Mouse (Mus musculus): ENCODE data around the gene Ccnl2. TPM values are rescaled to one million over a fixed set of nuclear protein-coding genes. Genes with fewer than 3 reads are reported as not detected.
A peak's percentile ranks its signal among the peaks of the same experiment; 100 is the strongest.

Ccnl2 gene
- polyA plus RNA-seq, 1 experiment: 18.8 TPM

DNA sequence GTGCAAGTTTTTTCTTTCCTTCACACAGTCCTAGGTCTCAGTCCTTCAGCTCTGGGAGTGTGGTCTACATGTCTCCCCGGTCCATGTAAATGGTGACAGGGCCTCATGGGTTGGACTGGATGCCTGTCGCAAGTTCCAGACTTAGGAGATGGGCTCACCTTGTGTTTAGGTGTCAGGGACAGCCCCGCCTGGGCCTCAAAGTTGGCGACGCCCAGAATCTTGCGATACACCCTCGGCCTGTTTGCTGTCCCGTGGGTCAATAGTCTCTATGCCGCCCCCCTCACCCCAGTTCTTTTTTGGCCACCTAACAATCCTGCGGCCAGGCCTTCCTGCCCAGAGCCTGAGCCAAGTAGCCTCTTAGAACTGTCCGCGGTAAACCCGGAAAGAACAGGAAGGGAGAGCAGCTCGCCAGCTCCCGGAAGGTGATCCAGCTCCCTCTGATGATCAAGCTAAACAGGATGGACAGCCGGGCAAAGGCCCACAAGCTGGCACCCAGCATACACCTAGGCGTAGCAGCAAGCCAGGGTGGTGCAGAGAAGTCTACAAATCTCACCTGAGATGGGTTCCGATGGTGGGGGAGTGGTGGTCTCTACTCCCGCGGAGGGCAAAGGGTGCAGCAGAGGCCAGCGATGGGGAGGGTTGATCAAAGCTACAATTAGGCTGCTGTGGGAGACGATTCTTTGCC is 56.5 kb downstream of the Ccnl2 start:
- Histone ChIP-seq H3K79me3 (ENCODE audit: low read depth) (peaks cover 26% of the 10 kb centered on the region), H3K4me3 (ENCODE audit: insufficient read depth, poor library complexity, severe bottlenecking) (peak overlapping the region; percentile 69), H3ac (ENCODE audit: control insufficient read depth, insufficient read length, low read depth) (peak overlapping the region; percentile 92), H3K27me3 (ENCODE audit: control insufficient read depth, insufficient read depth, insufficient read length) (no peaks in the 10 kb centered on the region), H3K79me2 (ENCODE audit: control insufficient read depth, insufficient read depth) (peaks cover 64% of the 10 kb centered on the region), H3K36me3 (ENCODE audit: control insufficient read depth, insufficient read depth) (peaks cover 28% of the 10 kb centered on the region)
- TF ChIP-seq MAX (IDR thresholded peaks at IDR 0.05): no peak
- no peak for TF ChIP-seq CTCF (IDR thresholded peaks at IDR 0.05; ENCODE audit: control insufficient read depth, insufficient read depth, insufficient read length)
- TF ChIP-seq USF1 (IDR thresholded peaks at IDR 0.05; ENCODE audit: low read depth): no peak
- no peak for TF ChIP-seq MYOG (IDR thresholded peaks at IDR 0.05; ENCODE audit: control insufficient read depth, extremely low read depth, insufficient read length)
- TF ChIP-seq MYOD1 (IDR thresholded peaks at IDR 0.05; ENCODE audit: control insufficient read depth, insufficient read length, low read depth): no peak
- no peak for TF ChIP-seq CEBPB (IDR thresholded peaks at IDR 0.05; ENCODE audit: low read depth)
- no peak for TF ChIP-seq FOSL1 (IDR thresholded peaks at IDR 0.05; ENCODE audit: insufficient read depth, low read length, poor library complexity, severe bottlenecking)

DNA sequence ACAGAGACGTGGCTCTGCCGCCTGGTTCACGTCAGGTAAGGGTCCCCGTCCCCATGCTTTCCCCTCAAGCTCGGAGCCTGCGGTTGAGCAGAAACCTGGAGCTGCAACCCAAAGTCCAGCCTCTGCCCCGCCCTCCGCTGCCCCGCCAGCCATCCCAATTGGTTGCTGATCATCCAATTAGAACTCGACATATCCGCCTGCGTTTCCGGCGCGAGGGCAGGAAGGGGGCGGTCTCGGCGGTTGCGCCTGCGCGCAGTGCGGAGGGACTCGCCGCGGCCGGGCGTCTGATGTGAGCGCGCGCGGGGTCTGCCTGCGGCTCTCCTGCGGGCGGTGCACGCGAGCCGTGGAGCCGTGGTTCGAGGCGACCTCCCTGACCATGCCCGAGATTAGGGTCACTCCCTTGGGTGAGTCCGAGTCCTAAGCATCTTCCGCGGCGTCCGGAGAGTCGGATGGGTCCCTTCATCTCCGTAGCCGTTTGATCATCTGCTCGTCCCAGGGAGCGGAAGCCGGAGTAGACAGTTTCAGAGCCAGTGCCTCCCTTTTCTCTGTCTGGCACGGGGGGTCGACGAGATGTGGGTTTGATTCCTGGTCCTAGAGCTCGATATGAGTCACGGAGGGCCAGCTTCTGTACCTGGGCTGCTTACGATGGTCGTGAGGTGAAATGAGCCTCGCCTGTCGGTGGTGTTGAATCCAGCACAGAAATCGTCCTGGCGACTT is 57.2 kb downstream of the Ccnl2 start, which contains the start of the genes Cptp and Ints11:
Cptp (minus strand) TSS at position 124 of the 717 bp plus-strand sequence.
Ints11 (plus strand) TSS at position 230 of the 717 bp plus-strand sequence.
- TF ChIP-seq CTCF (IDR thresholded peaks at IDR 0.05; ENCODE audit: control insufficient read depth, insufficient read depth, insufficient read length) (no peak), MYOG (IDR thresholded peaks at IDR 0.05; ENCODE audit: control insufficient read depth, extremely low read depth, insufficient read length) (no peak)

DNA sequence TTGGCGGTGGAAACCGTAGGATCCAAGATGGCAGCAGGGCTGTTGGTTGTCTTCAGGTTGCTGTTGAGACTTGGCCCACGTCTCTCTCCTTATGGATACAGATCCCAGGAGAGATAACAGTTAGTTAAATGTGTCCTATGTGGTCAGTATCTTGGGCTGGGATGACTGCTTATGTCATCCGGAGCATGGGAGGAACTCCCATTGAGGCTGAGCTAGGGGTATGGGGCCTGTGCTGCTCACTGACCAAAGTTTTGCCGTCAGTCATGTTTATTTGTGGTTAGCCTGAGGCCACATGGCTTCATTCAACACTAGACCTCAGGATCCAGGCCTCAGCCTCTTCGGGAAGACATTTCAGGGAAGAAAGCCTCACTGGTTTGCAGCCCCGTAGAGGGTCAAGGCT is 59.1 kb downstream of the Ccnl2 start:
- no peak overlapping the region for H3K4me3 ChIP-seq (ENCODE audit: insufficient read depth, poor library complexity, severe bottlenecking)
- no peaks in the 10 kb centered on the region for H3K27me3 ChIP-seq (ENCODE audit: control insufficient read depth, insufficient read depth, insufficient read length)
- H3K79me2 ChIP-seq (ENCODE audit: control insufficient read depth, insufficient read depth): peaks cover 75% of the 10 kb centered on the region
- no peak overlapping the region for H3ac ChIP-seq (ENCODE audit: control insufficient read depth, insufficient read length, low read depth)
- peaks cover 35% of the 10 kb centered on the region for H3K36me3 ChIP-seq (ENCODE audit: control insufficient read depth, insufficient read depth)
- H3K79me3 ChIP-seq (ENCODE audit: low read depth): peaks cover 32% of the 10 kb centered on the region
- TF ChIP-seq CEBPB (IDR thresholded peaks at IDR 0.05; ENCODE audit: low read depth) (no peak), MAX (IDR thresholded peaks at IDR 0.05) (no peak), CTCF (IDR thresholded peaks at IDR 0.05; ENCODE audit: control insufficient read depth, insufficient read depth, insufficient read length) (no peak), MYOG (IDR thresholded peaks at IDR 0.05; ENCODE audit: control insufficient read depth, extremely low read depth, insufficient read length) (no peak), USF1 (IDR thresholded peaks at IDR 0.05; ENCODE audit: low read depth) (peak; percentile 36), FOSL1 (IDR thresholded peaks at IDR 0.05; ENCODE audit: insufficient read depth, low read length, poor library complexity, severe bottlenecking) (no peak)

More for the DNA sequence above, 57.2 kb downstream of the Ccnl2 start, which contains the start of the genes Cptp and Ints11:
- Histone ChIP-seq H3K36me3 (ENCODE audit: control insufficient read depth, insufficient read depth) (peaks cover 29% of the 10 kb centered on the region), H3ac (ENCODE audit: control insufficient read depth, insufficient read length, low read depth) (peak within 1 kb of the TSS; percentile 99), H3K4me3 (ENCODE audit: insufficient read depth, poor library complexity, severe bottlenecking) (peak within 1 kb of the TSS; percentile 69), H3K27me3 (ENCODE audit: control insufficient read depth, insufficient read depth, insufficient read length) (no peaks in the 10 kb centered on the region), H3K79me3 (ENCODE audit: low read depth) (peaks cover 29% of the 10 kb centered on the region), H3K79me2 (ENCODE audit: control insufficient read depth, insufficient read depth) (peaks cover 71% of the 10 kb centered on the region)

Small RNAs within 50 kb of the gene (microRNA-seq; reads per million reads assigned to microRNA genes)
- gene Gm27743 (ENCODE audit: borderline microRNAs expressed): not detected

Other genes with a start within 250 kb of the Ccnl2 start
- 6.3 TPM for gene Slc35e2, start 211.1 kb upstream of the Ccnl2 start, polyA plus RNA-seq (2012; fragmentation: generic; extraction: Trizol)
- 40.4 TPM for gene Cdk11b, start 187.6 kb upstream of the Ccnl2 start, polyA plus RNA-seq (2012; fragmentation: generic; extraction: Trizol)
- not detected for gene Gm10563, start 167.1 kb upstream of the Ccnl2 start, polyA plus RNA-seq (2012; fragmentation: generic; extraction: Trizol)
- 4.5 TPM for gene Mmp23, start 159.1 kb upstream of the Ccnl2 start, polyA plus RNA-seq (2012; fragmentation: generic; extraction: Trizol)
- 16.2 TPM for gene Mib2, start 143.3 kb upstream of the Ccnl2 start, polyA plus RNA-seq (2012; fragmentation: generic; extraction: Trizol)
- 9.0 TPM for gene Fndc10, start 118.1 kb upstream of the Ccnl2 start, polyA plus RNA-seq (2012; fragmentation: generic; extraction: Trizol)
- gene Ssu72, start 107.7 kb upstream of the Ccnl2 start, polyA plus RNA-seq (2012; fragmentation: generic; extraction: Trizol): 92.4 TPM
- gene Tmem240, start 77.7 kb upstream of the Ccnl2 start, polyA plus RNA-seq (2012; fragmentation: generic; extraction: Trizol): 0.39 TPM
- 72.9 TPM for gene Atad3a, start 51.4 kb upstream of the Ccnl2 start, polyA plus RNA-seq (2012; fragmentation: generic; extraction: Trizol)
- gene Vwa1, start 37.8 kb upstream of the Ccnl2 start, polyA plus RNA-seq (2012; fragmentation: generic; extraction: Trizol): 1.0 TPM
- 0.18 TPM for gene Tmem88b, start 26.6 kb upstream of the Ccnl2 start, polyA plus RNA-seq (2012; fragmentation: generic; extraction: Trizol)
- gene Ankrd65, start 22.1 kb upstream of the Ccnl2 start, polyA plus RNA-seq (2012; fragmentation: generic; extraction: Trizol): not detected
- gene Mrpl20, start 9.6 kb upstream of the Ccnl2 start, polyA plus RNA-seq (2012; fragmentation: generic; extraction: Trizol): 262 TPM
- gene Aurkaip1, start 18.8 kb downstream of the Ccnl2 start, polyA plus RNA-seq (2012; fragmentation: generic; extraction: Trizol): 140 TPM
- 38.0 TPM for gene Mxra8, start 27.2 kb downstream of the Ccnl2 start, polyA plus RNA-seq (2012; fragmentation: generic; extraction: Trizol)
- 46.6 TPM for gene Dvl1, start 34.9 kb downstream of the Ccnl2 start, polyA plus RNA-seq (2012; fragmentation: generic; extraction: Trizol)
- gene Tas1r3, start 50.9 kb downstream of the Ccnl2 start, polyA plus RNA-seq (2012; fragmentation: generic; extraction: Trizol): 0.08 TPM
- 11.8 TPM for gene Cptp, start 57.0 kb downstream of the Ccnl2 start, polyA plus RNA-seq (2012; fragmentation: generic; extraction: Trizol)
- gene Ints11, start 57.1 kb downstream of the Ccnl2 start, polyA plus RNA-seq (2012; fragmentation: generic; extraction: Trizol): 68.4 TPM
- gene Pusl1, start 79.3 kb downstream of the Ccnl2 start, polyA plus RNA-seq (2012; fragmentation: generic; extraction: Trizol): 30.7 TPM
- gene Acap3, start 79.3 kb downstream of the Ccnl2 start, polyA plus RNA-seq (2012; fragmentation: generic; extraction: Trizol): 31.0 TPM
- 68.2 TPM for gene Ube2j2, start 131.3 kb downstream of the Ccnl2 start, polyA plus RNA-seq (2012; fragmentation: generic; extraction: Trizol)
- 2.4 TPM for gene C1qtnf12, start 149.8 kb downstream of the Ccnl2 start, polyA plus RNA-seq (2012; fragmentation: generic; extraction: Trizol)
- gene B3galt6, start 180.2 kb downstream of the Ccnl2 start, polyA plus RNA-seq (2012; fragmentation: generic; extraction: Trizol): 6.6 TPM
- 141 TPM for gene Sdf4, start 180.4 kb downstream of the Ccnl2 start, polyA plus RNA-seq (2012; fragmentation: generic; extraction: Trizol)
- 0.54 TPM for gene Tnfrsf4, start 201.4 kb downstream of the Ccnl2 start, polyA plus RNA-seq (2012; fragmentation: generic; extraction: Trizol)
- gene Tnfrsf18, start 213.7 kb downstream of the Ccnl2 start, polyA plus RNA-seq (2012; fragmentation: generic; extraction: Trizol): 0.30 TPM
- gene Ttll10, start 246.9 kb downstream of the Ccnl2 start, polyA plus RNA-seq (2012; fragmentation: generic; extraction: Trizol): not detected

Measured in C2C12 (cell line).